Mouse (Mus musculus): ENCODE data around the gene Qk.

DNA sequence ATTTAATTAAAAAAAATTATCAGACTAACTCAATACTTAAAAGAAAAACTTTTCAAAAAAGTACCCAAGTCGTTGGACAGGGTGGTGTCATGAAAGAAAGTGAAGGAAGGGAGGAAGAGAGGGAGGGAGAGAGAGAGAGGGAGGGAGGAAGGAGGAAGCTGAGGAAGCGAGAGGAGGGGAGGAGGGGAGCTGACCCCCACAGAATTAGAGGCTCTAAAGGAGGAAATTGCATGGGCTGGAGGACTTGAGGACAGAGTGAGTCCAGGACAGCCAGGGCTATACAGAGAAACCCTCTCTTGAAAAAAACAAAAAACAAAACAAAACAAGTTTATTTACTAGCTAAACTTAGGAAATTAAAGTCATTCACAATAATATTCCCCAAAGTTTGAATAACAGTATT is 27.1 kb downstream of the Qk start:
- TF ChIP-seq CTCF (conservative IDR thresholded peaks at IDR 0.05; ENCODE audit: low read length) (no peak), POU5F1 (IDR thresholded peaks at IDR 0.05; ENCODE audit: borderline replicate concordance, low read length) (no peak)

All from E14TG2a.4 (cell line).